Mouse (Mus musculus): ENCODE data around the gene Il31ra.

GRCm38 (mm10) chr13:112510437-112511212 is 83.5 kb downstream of the Il31ra start:
- TF ChIP-seq HCFC1 (IDR thresholded peaks at IDR 0.05; ENCODE audit: borderline replicate concordance, insufficient read depth, low read length) (no peak), ZNF384 (IDR thresholded peaks at IDR 0.05; ENCODE audit: low read depth, low read length) (no peak), CHD2 (IDR thresholded peaks at IDR 0.05; ENCODE audit: low read depth, low read length) (no peak), ZC3H11A (IDR thresholded peaks at IDR 0.05; ENCODE audit: borderline replicate concordance, low read depth, low read length) (no peak)

Measured in ES-E14 (cell line).